Mouse (Mus musculus) retina, adult 2 months (tissue): ENCODE measurements around the gene Cdc42ep5.
"Not testable (repeated sequence)": the region's sequence is repeated elsewhere in the genome, so short reads cannot be mapped to it uniquely, and the experiment has no call there.

Experiments used
- DNase-seq: peaks from one replicate; pipeline ENCODE4 v3.0.0-alpha.2; 2012; ENCODE audit warnings: low read depth, low spot score

Gene Cdc42ep5

DNA sequence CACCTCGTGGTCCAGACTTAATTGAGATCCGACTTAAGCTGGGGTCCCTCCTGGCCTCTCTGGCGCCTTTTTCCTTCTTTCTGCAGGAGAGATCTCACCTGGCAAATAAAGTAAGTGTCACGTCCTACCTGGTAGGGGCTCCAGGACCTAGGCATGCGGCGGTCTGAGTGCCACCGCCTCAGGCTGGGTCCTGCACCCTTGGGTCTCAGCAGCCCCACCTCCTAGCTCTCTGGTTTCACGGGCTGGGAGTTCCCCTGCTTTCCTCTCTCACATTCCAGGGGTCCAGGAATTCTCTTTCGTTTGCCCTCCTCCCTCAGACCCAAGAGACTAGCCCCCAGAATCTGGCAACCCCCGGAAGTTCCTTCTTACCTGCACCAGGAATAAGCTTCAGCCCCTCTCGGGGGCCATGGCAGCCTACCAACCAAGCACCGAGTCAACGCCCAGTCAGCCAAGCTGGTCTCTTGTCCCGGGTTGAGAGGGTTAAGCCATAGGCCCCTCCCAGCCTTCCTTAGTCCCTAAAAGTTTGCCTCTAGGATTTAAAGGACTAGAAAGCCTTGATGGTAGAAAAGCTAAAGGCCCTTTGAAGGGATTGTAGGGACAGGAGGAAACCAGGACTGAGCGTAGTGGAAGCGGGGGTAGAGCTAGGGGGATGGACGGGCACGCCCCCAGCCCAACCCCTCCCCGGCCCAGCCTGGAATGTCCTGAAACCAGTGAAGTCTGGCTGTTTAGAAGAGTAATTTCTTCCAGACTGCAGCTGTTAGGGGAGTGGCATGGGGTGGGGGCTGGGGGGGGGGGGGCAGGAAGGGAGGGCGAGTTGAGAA, at the start of gene Cdc42ep5:
Cdc42ep5 (minus strand) TSS at position 771 of the 821 bp plus-strand sequence.
- DNase-seq = no peak

GRCm38 (mm10) chr7:4213436-4213835, 48.8 kb upstream of the Cdc42ep5 start:
- DNase-seq = not testable (repeated sequence)

GRCm38 (mm10) chr7:4208626-4209025, 44.0 kb upstream of the Cdc42ep5 start:
- no peak for DNase-seq

DNA sequence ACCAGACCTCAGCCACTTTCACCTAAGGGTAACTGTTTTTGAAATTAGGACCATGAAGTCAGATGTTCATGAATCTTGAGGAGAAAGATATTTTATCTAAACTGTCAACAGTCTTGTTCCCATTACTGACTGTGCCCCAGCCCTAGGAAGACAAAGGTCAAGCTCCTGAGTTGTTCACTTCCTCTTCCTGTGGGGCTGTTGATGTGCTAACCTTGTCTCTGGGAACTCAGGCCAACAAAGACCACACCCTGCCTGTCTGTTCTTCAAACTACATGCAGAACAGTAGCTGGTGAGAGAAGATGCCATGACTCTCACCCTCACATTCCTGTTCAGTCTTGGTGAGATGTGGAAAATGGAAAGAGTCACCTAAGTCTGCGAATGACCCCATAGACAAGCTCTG, 42.5 kb upstream of the Cdc42ep5 start:
- DNase-seq = no peak

DNA sequence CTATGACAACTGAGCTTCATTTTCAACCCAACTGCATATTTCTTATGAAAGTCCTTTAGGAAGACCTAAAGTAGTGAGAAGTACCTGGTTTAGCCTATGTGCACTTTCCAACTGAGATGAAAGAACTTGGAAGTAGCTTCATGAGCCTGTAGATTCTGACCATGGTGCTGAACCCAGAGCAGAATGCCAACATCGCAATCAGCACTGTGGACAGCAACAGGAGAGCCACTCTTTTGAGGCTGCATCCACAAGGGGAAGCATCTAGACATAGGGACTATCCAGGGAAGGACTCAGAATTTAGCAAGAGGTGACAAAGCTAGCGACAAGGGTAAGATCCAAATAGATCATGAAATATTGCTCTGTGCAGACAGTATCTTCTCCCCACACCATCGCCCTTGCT, 13.8 kb upstream of the Cdc42ep5 start:
- no peak for DNase-seq

GRCm38 (mm10) chr7:4170193-4170938, 5.7 kb upstream of the Cdc42ep5 start:
- DNase-seq = no peak

DNA sequence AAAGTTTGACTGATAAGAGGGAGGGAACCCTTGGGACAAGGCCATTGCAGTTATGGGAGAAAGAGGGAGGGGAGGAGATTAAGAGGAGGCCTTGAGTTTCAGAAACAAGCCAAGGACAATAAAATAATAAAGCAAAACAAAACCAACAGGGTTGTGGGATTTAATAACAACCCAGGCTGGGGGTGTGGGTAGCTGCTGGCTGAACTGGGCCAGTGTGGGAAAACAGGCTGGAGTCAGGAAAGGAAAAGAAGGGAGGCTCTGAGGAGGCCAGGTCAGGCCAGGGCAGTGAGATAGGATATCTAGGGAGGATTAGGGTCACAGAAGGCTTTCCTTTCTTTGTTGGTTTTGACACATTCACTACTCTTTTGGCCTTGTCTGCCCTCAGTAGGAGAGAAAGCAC, 2.4 kb upstream of the Cdc42ep5 start:
- no peak for DNase-seq

DNA sequence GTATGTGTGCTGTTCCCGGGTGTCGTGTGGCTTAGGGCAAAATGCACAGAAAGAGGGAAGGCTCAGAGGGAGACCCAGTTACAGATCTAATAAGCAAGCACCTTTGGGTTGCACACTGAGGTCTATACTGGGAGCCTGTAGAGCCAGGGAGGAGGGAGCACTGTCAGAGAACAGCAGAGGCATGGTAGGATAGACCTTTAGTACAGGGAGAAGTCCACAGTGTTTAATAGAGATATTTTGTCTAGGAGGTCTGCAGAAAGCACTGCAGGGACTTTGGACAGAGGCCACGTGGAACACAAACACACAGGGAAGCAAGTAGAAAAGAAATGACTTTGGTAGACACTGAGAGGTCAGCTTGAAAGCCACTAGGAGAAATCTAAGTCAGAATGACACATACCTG, 626 bp upstream of the Cdc42ep5 start:
- no peak for DNase-seq

DNA sequence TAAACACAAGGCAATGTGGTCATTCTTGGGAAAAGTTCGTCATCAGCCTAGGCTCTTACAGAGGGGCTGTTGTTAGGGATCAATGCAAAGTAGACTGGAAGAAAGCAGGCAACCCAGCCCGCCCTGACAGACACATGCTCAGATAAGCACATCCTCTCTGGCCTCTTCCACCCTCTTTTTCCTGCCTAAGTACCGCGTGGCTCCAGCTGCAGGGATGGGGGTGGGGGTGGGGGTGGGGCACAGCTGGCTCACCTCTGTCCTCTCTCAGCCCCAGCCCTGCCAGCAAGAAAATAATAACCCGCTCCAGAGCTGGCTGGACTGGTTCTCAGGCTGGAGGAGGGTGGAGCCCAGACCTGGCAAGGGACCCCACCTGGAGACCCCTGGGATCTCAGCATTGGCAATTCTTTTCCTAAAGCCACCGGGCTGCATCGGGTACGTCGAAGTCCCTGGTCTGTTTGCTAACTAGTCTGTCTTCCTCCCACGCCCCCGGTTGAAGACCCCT, 1.0 kb downstream of the Cdc42ep5 start:
- DNase-seq = no peak

DNA sequence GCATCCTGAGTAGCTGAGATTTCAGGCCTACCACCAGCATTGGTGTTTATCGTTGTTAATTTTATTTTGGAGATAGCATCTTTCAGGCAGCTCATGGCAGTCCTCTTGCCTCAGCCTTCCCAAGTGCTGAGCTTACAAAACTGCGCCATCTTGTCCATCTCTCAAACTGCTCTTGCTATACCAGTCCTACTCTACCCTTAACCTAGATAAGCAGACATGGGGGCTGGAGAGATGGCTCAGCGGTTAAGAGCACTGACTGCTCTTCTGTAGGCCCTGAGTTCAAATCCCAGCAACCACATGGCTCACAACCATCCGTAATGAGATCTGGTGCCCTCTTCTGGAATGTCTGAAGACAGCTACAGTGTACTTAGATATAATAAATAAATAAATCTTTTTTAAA, 3.1 kb downstream of the Cdc42ep5 start:
- not testable (repeated sequence) for DNase-seq

DNA sequence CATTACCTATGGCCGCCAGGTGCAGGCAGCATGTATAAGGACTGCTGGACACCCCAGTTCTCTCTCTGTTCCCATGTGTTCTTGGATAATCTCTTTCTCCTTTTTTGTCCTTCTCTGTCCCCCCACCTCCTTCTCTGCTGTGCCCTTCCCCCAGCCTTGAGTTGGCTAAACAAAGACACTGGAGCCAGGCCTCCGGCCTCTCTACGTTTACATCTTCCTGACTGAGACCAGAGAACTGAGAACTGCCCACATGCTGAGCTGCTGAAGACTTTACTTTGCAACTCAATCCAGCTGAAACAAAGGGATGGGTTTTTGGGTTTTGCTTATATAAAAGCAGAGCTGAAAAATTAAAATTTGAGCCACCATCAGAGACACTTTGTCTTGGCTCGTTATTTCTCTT, 9.7 kb downstream of the Cdc42ep5 start:
- no peak for DNase-seq

- no peak for DNase-seq
Observed at GRCm38 (mm10) chr7:4154356-4154755, 10.3 kb downstream of the Cdc42ep5 start.

- DNase-seq = no peak
Observed at GRCm38 (mm10) chr7:4151241-4151640, 13.4 kb downstream of the Cdc42ep5 start.

DNA sequence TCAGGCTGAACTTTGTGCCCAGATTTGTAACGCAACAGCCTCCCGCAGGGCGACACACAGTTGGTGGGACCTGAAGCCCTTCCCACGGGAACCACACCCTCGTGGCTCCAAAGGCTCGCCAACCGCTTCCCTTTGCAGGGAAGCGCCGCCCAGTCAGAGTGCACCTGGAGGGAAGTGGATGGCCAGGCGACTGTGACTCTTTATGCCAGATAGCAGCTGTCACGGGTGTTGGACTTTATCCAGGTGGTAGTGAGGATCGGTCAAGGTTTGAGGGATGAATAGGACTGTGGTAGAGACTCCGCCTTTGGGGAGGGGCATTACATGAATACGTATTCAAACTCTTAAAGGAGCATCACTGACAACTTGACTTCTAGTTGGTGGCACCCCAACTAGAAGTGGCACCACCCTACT, 13.8 kb downstream of the Cdc42ep5 start:
- DNase-seq = no peak

DNA sequence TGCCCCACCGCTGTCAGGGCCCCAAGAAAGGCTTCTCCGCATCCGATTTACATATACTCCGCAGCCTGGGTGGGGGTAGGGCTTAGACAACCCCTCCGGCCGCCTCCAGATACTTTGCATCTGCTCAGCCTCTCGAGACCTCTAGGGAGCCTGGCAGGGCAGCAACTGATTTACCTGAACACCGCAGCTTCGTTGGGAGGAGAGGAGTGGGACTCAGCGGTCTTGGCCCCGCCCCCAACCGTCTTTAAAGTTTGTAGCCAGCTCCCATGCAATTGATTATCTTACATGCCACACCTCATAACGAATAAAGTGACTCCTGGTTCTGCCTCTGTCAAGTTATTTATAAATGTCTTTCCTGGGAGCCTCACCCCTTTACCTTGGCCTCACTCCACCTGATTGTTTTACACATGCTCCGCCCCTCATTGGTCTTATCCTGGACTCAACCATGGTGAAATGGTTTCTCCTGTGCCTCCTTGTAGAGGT, 14.6 kb downstream of the Cdc42ep5 start, which contains the start of gene Leng9:
Leng9 (minus strand) TSS at position 316 of the 483 bp plus-strand sequence.
- no peak for DNase-seq

GRCm38 (mm10) chr7:4149209-4150054, 15.2 kb downstream of the Cdc42ep5 start:
- no peak for DNase-seq

DNA sequence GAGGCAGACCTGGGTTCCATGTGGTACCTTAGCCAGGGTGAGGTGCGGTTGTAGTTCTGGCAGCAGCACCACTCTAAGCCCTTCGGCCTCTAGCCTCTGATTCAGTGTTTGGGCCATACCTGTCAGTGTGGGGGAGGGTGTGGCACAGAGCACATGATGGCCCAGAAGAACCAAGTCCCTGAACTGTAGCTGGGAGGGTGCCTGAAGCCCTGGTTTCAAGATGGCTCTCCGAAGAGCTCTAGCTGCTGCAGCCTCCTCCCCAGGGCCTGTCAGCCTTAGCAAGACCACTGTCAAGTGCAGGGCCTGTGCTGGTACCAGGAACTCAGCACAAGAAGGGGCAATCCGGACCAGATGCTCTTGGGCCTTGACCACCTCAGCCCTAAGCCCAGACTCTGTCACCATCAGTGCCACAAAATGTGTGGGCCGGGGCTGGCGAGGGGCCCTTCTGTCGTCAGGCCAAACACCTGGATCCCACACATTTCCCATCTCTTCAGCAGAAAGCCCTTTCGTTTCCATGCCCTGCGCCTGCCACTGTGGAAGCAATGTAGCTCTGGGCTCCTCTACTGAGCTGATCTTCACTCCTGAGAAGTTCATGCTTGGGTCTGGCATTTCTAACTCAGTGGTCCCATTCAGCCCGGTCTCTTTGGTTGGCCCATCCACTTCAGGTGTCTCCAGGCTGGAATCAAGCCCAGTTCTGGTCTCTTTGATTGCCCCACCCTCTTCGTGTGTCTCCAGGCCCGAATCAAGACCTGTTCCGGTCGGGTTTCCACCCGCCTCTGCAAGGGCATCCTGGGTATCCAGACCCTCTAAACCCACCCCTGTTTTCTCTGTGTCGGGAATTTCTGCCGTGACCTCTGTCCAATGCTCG, 16.1 kb downstream of the Cdc42ep5 start:
- DNase-seq = no peak

DNA sequence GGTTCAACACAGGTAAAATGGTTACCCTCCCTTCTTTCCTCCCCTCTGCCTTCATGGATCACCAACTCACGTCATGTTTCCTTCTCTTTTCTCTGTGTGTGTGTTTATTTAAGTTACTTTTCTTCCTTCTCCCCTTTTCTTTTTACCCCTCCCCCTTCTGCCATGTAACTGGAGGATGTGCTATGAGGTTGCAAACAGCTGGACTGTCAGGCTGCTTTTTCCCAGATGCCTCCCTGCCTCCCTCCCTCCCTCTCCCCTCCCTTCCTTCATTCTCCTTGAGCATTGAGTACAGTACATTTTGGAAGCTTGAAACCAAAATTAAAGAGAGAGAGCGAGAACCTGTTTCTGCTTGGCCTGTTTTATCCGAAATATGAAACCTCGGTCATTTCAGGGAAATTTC, 16.8 kb downstream of the Cdc42ep5 start:
- no peak for DNase-seq

DNA sequence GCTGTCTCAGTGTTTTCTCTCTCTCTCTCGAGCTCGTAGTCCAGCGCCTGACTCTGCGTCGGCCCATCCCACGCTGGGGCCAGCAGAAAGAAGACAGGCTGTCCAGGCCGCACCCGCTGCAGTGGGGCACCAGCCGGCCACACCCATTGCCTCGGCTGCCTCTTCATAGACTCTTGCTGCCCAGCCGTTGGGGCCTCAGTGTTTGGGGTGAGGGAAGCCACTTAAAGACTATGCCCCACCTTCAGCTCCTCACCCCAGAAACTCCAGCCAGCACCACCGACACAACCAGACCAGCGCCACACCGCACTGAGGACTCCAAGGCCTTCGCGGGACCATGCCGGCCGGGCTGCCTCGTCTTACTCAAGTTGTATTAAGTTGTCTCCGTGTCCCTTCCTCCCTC, 17.3 kb downstream of the Cdc42ep5 start:
- no peak for DNase-seq
